Mouse (Mus musculus) layer of hippocampus, adult 9-11 months (tissue): ENCODE results near the gene Gatc.
"Not testable (repeated sequence)": the region's sequence is repeated elsewhere in the genome, so short reads cannot be mapped to it uniquely, and the experiment has no call there.

Source experiments
- DNase-seq: peaks from one replicate; pipeline ENCODE4 v3.0.0; 2022

The Gatc gene

DNA sequence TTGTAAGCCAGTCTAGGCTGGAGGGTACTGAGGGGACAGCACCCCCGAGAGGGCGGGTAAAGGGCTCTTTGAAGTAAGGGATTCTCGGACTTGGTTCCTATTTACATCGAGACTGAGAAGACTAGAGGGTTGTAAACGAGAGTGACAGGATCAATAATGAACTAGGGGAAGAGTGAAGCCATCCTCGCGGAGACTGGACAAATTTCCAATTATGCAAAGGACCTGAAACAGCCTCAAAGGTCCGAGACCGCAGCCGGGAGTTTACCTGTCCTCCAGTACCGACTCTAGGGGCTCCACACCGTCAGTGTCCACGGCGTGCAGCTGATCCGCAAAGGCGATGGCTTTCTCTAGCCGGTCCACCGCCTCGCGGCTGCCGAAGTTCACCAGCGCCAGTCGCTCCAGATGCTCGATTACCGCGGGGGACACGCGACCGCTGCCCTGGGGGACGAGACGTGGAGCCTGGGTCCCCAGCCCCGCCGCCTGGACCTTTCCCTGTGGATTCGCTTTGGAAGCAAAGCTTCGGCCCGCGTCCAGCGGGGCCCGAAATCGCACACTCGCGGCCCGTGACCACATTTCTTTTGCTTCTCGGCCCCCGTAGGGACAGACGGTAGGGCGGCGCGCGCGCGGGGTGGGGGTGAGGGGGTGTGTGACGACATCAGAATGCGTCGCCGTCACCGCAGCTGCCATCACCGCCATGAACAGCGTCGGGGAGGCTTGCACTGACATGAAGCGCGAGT, at the start of gene Gatc, which contains the start of gene Triap1:
Gene Gatc (minus strand): TSS at position 602 of the 737 bp plus-strand sequence.
Gene Triap1 (plus strand): TSS at position 649 of the 737 bp plus-strand sequence.
- peak; percentile 82 for DNase-seq

DNA sequence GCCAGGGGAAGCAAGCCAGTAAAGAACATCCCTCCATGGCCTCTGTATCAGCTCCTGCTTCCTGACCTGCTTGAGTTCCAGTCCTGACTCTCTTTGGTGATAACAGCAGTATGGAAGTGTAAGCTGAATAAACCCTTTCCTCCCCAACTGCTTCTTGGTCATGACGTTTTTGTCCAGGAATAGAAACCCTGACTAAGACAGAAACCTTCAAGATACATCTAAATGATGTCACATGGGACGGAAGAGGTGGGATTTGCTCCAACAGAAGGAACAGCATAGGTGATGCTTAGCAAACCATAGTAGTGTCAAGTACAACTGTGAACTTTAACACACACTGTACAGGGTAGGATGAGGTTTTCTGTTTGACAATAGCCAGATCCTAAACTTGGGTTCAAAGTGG, 37.9 kb upstream of the Gatc start:
- not testable (repeated sequence) for DNase-seq

DNA sequence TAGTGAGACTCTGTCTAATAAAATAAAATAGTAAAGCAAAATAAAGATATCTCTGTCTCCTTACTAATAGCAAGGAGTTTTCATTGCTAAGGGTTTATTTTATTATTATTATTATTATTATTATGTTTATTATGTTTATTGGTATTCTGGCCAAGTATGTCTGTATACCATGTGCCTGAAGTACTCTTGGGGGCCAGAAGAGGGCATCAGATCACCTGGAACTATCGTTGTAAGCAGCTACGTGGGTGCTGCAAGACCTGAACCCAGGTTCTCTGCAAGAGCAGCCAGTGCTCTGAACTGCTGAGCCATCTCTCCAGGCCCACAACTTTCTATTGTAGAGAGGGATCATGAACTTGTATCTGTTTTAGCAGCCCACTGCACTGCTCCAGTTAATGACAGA, 34.5 kb upstream of the Gatc start:
- DNase-seq, result no peak

DNA sequence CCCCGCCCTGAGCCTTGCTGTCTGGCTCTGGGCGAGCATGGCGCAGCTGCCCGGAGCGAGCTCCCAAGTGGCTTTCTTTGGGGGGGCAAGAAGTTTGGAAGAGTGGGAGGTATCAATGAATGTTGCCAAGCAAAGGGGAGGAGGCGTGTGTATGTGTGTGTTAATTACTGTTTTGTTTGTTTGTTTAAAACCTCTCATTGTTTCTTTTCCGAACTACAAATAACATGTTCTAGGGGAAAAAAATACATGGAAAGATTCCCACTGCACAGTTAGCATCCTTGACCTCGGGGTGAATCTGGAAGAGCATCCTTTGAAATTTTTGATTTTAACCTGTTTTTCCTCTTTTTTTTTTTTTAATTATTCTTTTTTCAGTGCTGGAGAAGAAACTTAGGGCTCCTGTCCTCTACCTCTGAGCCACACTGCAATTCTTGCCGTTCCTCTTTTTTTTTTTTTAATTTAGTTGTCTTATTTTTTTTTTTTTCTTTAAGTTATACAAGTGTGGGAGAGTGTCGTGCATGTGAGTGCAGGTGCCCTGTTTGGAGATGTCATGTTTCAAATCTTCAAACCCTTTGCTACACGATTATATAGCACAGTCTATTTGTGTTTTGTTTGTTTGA, 33.3 kb upstream of the Gatc start:
- no peak for DNase-seq

DNA sequence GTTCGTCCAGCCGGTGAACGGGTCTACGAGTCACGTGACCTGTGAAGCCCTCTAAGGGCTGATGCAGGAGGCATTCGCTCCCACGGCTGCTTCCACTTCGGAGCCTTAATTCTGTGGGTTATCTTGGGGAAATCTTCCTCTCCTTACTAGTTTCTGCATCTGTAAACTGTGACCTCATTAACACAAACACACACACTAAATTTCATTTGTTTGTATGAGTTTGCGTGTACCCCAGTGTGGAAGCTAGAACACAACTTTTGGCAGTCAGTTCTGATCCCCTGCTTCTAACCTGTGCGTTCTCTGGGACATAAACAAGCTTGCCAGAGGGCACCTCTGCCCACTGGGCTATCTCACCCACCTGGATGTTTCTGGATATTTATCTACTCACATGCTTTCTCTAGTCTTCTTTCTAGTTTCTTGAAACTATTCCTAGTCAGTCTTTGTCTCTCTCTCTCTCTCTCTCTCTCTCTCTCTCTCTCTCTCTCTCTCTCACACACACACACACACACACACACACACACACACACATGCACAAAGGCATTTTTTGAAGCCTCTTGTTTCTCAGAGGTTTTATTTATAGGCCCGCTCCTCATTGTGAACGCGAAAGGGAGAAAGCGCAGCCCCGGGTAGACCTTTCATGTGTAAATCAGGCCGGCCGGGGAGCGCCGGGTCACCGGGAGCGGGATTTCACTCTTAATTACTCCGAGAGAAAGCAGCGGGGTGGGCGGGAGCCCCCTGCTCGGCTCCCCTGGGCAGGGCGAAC, 32.6 kb upstream of the Gatc start:
- DNase-seq, result no peak

DNA sequence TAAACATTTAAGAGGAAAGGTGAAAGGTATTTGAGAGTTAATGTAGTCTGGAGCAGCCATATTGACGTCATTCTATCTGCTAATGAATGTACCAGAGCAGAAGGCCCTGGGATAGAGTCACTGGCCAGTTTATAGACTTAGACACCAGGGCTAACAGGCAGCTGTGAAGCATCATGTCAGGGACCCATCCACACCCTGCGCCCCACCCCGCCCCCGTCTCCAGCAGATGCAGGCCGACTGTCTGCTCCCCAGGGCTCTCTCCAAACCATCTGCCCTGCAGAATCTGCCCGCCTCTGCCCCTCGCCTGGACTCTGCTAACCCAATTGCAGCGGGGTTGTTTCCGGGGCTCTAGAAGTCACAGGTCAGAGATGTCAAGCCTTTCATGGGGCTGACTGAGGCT, 30.8 kb upstream of the Gatc start:
- DNase-seq, result no peak

DNA sequence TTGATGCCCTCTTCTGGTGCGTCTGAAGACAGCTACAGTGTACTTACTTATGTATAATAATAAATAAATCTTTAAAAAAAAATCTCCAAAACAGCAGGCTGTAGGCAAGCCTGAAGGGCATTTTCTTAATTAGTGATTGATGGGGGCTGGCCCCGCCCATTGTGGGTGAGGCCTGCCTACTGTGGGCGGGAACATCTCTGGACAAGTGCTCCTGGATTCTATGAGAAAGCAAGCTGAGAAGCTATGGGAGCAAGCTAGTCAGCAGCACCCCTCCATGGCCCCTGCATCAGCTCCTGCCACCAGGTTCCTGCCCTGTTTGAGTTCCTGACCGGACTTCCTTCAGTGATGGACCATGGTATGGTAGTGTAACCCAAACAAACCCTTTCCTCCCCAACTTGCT, 23.8 kb upstream of the Gatc start:
- DNase-seq, result no peak

DNA sequence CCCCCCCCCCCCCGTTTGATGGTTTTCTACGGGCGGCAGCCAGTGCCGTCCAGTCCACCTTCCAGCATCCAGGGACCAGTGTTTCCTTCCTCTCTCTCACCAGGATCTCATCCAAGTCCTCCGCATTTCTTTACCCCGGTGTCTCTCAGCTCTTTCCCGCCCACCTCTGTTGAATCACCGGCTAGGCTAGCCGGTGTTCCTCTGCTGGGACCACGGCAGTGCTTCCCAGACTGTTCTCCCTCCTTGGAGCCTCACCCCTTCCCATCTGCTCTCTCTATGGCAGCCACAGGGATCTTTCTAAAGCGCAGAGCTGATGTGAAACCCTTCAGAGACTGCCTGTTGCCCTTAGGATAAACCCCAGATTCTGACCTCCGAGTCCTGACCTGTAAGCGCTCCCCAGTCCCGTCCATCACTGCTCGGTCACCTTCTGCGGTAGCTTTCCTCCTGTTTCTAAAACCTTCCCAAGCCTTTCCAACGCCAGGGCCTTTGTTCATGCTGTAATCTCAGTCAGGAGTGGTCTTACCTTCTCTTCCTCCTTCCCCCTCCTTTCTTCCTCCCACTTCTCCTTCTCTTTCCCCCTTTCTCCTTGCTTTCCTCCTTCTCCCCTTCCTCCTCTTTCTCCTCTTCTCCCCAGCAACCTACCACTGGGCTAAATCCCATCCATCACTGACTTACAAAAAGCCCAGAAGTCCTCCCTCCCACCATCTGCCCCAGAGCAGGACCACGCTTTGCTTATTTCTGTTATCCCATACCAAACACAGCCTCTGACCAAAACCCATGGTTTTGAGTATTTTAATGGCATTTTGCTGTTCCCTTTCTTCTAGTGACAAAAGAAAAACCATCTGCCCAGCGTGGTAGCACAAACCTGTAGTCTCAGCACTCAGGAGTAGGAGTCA, 22.1 kb upstream of the Gatc start:
- peak; percentile 79 for DNase-seq

DNA sequence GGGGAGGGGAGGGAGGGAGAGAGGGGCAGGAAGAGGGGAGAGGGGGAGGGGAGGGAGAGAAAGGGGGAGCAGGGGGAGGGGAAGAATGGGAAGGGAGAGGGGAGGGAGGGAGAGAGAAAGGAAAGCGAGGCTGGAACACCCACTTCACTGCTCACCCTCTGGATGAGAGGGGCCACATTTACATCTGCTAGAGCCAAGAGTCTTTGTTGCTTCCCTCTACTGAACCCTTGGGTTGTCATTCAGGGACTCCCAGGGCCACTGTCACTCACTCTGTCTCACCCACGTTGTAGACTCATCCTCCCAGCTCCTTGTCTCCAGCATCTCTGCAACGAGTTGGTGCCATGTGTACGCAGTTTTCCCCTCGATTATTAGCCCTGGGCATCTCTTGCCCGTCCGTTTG, 21.2 kb upstream of the Gatc start:
- no peak for DNase-seq

DNA sequence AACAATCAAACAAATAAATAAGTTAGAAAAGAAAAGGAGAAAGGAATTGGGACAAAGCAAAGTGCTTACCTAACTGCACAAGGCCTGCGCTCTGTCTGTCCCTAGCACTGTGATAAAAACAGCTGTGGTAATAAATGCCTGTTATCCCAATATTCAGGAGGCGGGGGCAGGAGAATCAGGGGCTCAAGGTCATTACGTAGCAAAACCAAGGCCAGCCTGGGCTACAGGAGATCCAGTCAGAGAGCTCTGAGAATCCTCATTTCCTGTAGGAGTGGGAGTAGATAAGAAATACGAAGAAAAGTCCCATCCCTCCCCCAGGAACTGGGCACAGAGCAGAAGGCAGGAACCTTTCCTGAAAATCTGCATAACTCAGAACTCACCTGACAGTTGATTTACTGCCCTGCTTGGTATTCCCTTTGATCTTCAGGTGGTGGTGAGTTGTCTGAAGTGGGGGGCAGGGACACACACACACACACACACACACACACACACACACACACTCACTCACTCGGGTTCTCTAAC, 18.9 kb upstream of the Gatc start:
- no peak for DNase-seq

DNA sequence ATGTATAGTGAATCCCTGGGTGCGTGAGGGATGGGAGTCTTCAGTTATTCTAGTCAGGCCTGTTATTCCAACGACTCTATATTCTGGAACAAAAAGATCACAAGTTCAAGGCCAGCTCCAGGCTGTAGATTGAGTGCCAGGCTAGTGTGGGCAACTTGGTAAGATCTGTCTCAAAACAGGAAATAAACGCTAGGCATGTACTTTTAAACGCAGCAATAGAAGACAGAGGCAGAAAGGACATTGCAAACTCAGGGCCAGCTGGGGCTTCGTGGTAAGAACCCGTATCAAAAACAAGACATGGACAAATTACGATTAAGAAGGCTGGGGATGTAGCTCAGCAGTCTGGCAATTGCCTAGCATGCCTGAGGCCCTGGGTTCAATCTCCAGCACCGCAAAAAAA, 18.5 kb upstream of the Gatc start:
- DNase-seq, result no peak

DNA sequence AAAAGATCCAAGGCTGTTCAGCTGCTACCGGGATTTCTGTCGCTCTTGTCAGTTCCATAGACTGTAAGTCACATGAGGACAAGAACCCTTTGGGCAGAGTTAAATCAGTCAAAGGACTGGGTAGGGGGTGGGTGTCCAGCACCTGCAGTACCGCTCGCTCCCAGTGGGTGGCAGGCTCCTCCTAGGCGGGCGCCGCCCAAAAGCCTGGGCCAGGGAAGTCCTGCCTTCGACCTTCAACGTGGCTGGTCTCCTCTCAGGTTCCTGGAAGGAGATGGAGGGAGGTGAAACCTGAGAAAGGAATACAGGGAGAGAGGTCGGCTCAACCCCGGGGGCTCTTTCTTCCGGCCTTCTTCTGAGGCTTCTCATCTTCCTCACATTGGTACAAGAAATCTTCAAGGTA, 17.9 kb upstream of the Gatc start:
- DNase-seq, result peak; percentile 45

DNA sequence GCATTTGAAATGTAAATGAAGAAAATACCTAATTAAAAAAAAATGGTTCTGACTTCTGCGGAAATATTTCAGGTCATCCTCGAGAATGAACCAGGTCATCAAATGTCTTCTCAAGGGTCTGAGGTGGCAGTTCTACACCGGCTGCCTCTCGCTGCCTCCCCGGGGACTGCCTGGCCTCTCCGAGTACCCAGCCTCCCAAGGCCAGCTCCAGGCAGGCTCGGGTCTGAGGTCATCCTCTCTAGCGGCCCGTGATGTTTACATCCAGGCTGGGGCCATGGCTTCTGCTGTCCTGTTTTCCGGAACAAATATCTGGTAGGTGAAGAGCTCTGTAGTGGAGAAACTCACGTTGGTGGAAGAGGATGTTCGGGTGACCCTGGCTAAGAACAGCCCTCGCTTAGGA, 14.1 kb upstream of the Gatc start:
- DNase-seq, result no peak

DNA sequence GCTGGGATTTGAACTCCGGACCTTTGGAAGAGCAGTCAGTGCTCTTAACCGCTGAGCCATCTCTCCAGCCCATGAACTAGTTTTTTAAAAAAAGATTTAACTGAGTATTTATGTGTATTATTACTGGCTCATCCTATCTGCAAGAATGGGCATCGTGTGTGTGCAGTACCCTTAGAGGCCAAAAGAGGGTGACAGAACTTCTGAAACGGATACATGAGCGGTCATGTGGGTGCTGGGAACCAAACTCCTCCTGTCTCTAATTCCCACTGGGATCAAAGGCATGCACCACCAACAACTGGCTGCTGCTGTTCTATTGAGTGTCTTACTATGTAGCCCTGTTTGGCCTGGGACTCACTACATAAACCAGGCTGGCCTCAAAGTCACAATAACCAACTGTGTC, 10.4 kb upstream of the Gatc start:
- DNase-seq, result no peak

DNA sequence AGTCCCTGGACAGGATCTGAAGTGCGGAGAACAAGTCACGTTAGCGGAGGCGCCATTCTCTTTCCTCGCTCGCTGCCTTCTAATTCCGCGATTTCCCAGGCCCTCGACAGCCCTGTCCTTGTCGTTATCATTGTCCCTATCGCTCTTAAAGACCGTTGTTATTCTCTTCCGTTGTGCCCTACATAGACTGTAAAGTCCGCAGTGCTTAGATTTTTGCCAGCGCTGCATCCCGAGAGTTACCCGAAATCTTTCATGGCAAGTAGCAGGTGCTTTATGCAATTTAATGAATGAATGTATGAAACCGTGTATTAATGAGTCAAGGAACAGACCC, 8.2 kb upstream of the Gatc start:
- DNase-seq, result no peak

DNA sequence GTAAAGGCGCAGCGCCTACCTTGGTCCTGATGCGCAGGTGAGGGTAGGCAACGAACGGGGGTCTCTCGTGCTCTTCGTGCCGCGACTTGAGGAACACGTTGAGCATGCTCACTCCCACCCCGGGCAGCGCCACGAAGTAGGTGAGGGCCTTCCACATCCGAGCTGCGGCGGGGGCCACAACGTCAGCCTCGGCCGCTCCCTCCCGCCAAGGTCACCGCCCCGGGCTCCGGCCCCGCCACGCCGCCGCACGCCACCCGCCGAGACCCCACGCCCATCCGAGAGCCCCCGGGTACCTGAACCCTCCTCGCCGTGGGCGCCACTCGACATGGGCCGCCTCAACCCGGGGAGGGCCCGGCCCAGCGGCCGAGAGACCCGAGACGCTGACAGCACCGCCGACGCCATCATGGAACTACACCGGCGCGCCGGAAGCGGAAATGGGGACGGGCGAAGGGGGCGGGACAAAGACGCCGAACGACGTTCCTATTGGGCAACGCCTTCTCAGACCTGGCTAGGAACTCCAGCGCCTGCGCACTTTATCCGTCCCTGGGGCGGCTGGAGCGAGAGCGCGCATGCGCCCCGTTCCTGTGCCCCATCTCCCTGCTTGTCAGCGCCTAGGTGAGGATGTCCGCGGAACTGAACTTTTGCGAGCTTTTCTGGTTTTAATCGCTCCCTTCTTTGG, 7.7 kb upstream of the Gatc start, which contains the start of gene Cox6a1:
Gene Cox6a1 (minus strand): TSS at position 436 of the 679 bp plus-strand sequence.
- DNase-seq, result peak; percentile 99

DNA sequence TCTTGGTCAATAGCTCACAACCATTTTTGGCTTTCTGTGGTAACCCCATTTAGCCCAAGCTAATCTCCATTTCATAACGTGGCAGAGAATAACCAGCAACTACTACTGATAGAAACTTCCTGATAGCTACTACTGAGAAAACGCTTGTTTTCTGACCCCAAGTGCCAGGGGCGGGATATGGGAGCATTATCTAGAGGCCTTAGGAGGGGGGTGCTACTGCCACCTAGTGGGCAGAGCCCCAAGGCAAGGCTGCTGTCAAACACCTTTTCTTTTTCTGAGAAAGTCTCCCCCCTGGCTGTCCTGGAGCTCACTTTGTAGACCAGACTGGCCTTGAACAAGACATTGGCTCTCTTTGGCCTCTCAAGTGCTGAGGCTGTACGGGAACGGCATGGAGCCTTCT, 6.6 kb upstream of the Gatc start:
- DNase-seq, result peak; percentile 77

DNA sequence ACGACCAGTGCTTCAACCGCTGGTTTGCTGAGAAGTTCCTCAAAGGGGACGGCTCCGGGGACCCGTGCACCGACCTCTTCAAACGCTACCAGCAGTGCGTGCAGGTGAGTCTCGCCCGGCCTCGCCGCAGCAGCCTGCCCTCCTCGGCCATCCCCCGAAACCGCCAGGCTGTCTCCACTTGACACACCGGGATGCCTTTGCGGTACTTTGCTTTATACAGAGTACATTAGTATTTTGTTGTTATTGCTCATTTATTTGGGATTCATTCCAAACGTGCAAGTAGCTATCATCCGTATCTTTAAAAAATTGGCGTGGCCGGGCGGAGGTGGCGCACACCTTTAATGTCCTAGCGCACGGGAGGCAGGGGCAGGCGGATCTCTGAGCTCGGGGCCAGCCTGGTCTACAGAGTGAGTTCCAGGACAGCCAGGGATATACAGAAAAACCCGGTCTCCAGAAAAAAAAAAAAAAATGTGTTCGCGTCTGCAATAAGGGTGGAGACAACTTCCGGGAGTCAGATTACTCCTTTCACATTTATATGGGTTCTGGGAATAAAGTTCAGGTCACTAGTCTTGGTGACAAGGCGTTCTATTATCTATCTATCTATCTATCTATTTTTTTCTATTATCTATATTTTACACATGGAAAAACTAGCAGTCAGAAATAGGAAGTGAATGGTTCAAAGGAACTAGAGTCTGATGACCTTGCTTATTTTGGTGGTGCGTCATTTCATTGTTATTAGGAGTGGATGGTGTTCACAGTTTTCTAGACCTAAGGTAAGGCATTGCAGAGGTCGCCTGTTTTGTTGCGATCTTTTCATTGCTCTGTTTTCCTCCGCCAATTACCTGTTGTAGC, 562 bp upstream of the Gatc start:
- DNase-seq, result no peak

DNA sequence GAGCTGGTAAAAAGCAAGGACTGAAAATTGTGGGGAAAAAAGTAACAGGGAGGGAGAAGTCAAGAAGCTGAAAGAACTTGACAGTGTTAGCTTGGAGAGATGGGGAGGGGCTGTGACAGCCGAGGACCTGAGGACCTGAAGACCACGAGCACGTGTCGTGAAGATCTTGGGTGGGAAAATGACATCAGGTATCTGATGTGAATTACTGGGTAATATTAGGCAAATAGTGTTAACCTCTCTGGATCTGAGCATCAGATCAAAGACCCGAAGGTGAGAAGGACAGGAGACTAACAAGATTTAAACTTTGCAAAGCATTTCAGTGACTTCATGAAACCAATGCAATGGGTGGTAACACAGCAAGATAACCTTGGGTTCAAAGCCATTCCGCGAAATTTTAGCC, 971 bp downstream of the Gatc start:
- DNase-seq, result no peak

DNA sequence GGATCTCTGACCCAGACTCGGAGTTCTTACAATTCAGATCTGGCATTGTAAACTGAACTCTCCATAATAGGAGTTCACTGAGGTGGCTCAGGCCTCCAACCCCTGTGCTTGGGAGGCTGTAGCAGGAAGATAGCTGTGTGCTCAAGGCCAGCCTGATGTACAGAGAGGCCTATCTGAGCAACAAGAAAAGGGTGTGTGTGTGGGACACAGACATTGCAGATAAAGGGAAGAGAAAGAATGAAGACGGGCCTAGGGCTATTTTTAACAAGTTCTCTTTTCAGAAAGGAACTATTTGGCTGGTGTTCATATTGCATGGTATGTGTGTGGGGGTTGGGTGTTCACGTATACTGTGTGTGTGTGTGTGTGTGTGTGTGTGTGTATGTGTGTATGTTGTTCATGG, 7.4 kb downstream of the Gatc start:
- peak; percentile 40 for DNase-seq

DNA sequence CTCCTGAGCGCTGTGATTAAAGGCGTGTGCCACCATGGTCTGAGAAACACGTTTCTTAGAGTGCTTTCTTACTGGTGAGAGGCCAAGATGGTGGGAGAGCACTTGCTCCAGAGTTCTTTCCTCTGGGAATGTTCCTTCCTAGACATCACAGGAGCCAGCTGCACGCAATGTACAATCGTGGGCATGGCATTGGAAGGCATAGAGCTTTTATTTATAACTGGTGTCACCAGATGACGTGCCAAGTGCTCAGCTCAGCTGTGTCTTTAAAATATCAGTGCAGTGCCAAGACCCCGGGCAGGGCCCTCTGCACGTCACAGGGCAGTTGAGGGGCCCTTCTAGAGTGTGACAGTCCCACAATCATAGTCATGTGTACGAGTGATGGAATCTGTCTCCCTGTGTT, 10.0 kb downstream of the Gatc start:
- peak; percentile 60 for DNase-seq
